Mouse (Mus musculus) spleen, adult 2 months (tissue): ENCODE measurements around the gene Ugt1a1. TPM values are rescaled to one million over a fixed set of nuclear protein-coding genes. Genes with fewer than 3 reads are reported as not detected.

Source experiments
- DNase-seq, 2 experiments: peaks; one replicate each; pipeline versions ENCODE4 v3.0.0 to v3.0.0-alpha.2; 2012 to 2021; ENCODE audit warnings: low spot score in 2 of 2, low read depth in 1 of 2
- H3K27ac ChIP-seq: fragments of 200-500 bp; 2 replicates; pipeline ENCODE4 v1.5.1; 2012; ENCODE audit warnings: low read length, inconsistent platforms; ENCODE audit not compliant: insufficient read depth
- H3K27me3 ChIP-seq: fragments of 200-500 bp; 2 replicates; pipeline ENCODE4 v1.6.1; 2012; ENCODE audit warnings: mild to moderate bottlenecking, moderate library complexity, low read length, inconsistent platforms; ENCODE audit not compliant: control insufficient read depth, insufficient read depth
- H3K36me3 ChIP-seq: fragments of 200-500 bp; 2 replicates; pipeline ENCODE4 v1.6.1; 2012; ENCODE audit warnings: mild to moderate bottlenecking, low read length, inconsistent platforms; ENCODE audit not compliant: control insufficient read depth, insufficient read depth
- H3K4me1 ChIP-seq: fragments of 200-500 bp; 2 replicates; pipeline ENCODE4 v1.6.1; 2011; ENCODE audit warnings: inconsistent platforms; ENCODE audit not compliant: control insufficient read depth, insufficient read depth, insufficient read length
- H3K4me3 ChIP-seq: fragments of 200-500 bp; 2 replicates; pipeline ENCODE4 v1.5.1; 2011; ENCODE audit warnings: mild to moderate bottlenecking, inconsistent platforms; ENCODE audit not compliant: insufficient read depth, insufficient read length; ENCODE audit errors: extremely low read depth
- CTCF ChIP-seq: fragments of 200-500 bp; IDR thresholded peaks from 2 replicates; pipeline ENCODE4 v1.5.1; 2011; ENCODE audit warnings: mild to moderate bottlenecking, inconsistent platforms; ENCODE audit not compliant: insufficient read depth, insufficient read length, insufficient replicate concordance; ENCODE audit errors: extremely low read depth
- POLR2A ChIP-seq: fragments of 200-500 bp; IDR thresholded peaks from 2 replicates; pipeline ENCODE4 v1.6.1; 2011; ENCODE audit warnings: low read depth, low read length, inconsistent platforms
- WGBS: fragments of 180-500 bp; shearing (Covaris S2); methylation state at CpG from one replicate; pipeline ENCODE4 v1.1.7; 2018; 5-methylcytosine and 5-hydroxymethylcytosine counted together
- polyA plus RNA-seq: library from polyadenylated mRNA; depleted of rRNA; stranded (reverse); fragments of >200 nt; gene quantifications from 2 replicates; pipeline ENCODE4 v1.2.3, GENCODE M21; 2012

The Ugt1a1 gene
- polyA plus RNA-seq, 1 experiment: 0.22 TPM

DNA sequence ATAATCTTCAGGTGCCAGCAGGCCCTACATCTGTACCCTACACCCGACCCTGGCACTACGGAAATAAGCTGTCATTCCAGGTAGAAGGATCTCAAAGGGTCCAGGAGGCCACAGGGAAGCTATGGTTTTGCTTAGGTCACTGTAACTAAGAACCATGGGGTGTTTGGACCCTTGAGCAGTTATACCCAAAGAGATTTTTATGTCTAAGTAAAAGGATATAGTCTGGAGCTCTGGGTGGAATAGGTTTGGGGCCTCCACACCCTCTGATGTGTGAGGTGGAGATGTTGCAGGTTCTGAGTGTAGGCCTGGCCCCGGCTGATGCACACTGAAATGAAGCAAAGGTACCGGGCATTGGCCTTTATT, 22.5 kb downstream of the Ugt1a1 start:
- no peak for DNase-seq
- Histone ChIP-seq H3K4me3 (no peak overlapping the region), H3K36me3 (no peaks in the 10 kb centered on the region), H3K27ac (no peak overlapping the region), H3K4me1 (no peaks in the 10 kb centered on the region), H3K27me3 (no peaks in the 10 kb centered on the region)
- 64% methylated on average over 4 of the region's 4 CpGs for WGBS
- no peak for TF ChIP-seq CTCF
- no peak for TF ChIP-seq POLR2A

DNA sequence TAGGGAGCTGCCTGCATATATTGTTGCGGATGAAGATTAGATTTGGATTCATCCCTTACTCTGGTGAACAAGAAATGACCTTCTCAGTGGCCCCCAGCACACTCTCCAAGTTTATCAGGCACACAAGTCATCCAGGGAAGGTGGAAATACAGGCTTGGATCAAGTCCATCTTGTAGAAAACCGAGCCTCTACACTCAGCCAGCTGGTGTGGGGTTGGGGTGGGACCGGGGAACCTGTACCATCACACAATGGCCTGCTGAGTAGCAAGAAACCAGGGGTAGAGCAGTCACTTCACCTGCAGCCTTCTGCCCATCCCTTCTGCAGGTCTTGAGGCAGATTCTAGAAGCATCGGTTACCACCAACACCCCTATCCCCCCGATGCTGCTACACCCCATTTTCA, 22.9 kb downstream of the Ugt1a1 start:
- 43% methylated on average over 5 of the region's 5 CpGs for WGBS
- no peaks in the 10 kb centered on the region for H3K36me3 ChIP-seq
- no peak for DNase-seq
- no peak overlapping the region for H3K4me3 ChIP-seq
- no peak overlapping the region for H3K27ac ChIP-seq
- no peaks in the 10 kb centered on the region for H3K4me1 ChIP-seq
- H3K27me3 ChIP-seq: no peaks in the 10 kb centered on the region
- TF ChIP-seq CTCF: no peak
- TF ChIP-seq POLR2A: no peak

DNA sequence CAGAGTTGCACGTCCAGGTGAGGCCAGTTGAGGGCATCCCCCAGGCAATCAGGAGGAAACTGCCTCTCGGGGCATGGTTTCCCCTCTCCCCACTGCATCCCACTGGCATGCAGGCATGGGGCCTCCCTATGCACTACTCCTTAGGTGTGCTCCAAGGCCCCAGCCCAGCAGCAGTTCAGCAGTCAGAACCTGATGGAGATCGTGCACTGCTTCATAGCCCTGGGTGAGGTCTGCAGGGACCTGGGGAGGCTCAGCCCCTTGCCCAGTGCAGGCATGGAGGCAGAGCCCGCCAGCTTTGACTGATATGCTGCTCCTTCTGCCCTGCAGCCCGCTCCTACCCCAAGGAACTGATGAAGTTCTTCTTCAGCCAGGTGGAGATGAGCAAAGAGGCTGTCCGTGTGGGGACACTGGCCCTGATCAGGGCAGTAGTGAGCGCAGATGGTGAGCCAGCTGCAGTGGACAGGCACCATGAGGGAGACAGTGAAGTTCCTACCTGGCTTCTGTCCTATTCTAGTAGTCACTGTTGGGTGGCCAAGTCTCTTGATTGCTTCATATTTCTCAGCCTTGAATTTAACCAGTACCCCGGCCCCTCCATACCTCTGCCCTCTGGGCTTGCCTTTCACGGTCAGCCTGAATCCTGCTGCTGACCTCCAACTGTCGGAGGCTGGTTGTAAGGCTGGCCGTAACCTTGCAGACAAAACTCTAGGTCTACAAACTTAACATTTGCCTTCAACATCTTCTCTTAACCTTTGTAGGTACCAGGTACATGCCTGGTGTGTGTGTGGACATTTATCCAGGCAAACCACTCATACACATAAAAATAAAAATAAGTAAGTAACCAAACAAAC, 23.5 kb downstream of the Ugt1a1 start:
- Histone ChIP-seq H3K4me3 (no peak overlapping the region), H3K36me3 (no peaks in the 10 kb centered on the region), H3K4me1 (no peaks in the 10 kb centered on the region), H3K27ac (no peak overlapping the region), H3K27me3 (no peaks in the 10 kb centered on the region)
- 66% methylated on average over 11 of the region's 11 CpGs for WGBS
- no peak for DNase-seq
- TF ChIP-seq POLR2A (no peak), CTCF (no peak)

DNA sequence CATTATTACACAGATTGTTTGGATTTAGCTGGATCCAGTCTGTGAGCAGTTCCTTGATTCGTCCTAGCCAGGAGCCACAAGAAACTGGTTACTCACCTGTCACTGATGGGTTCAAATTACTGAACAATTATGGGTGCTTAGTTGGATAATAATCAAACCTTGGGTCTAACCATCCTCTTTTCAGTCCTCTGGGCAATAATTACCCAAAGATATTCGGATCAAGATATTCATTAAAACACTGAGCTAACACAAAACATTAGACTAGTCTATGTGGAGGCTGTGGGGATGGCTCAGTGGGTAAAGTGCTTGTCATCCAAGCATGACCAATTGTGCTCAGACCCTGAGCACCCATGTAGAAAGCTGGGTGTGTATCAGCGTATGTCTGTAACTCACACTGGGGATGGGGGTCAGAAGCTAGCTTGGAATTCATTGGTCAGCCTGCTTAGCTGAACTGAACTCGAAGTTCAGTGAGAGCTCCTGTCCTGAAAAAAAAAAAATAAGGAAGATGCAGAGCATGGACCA, 24.2 kb downstream of the Ugt1a1 start:
- Histone ChIP-seq H3K27ac (no peak overlapping the region), H3K36me3 (no peaks in the 10 kb centered on the region), H3K4me3 (no peak overlapping the region), H3K4me1 (no peaks in the 10 kb centered on the region), H3K27me3 (no peaks in the 10 kb centered on the region)
- 62% methylated on average over 4 of the region's 4 CpGs for WGBS
- no peak for TF ChIP-seq CTCF
- TF ChIP-seq POLR2A: no peak
- DNase-seq: no peak

DNA sequence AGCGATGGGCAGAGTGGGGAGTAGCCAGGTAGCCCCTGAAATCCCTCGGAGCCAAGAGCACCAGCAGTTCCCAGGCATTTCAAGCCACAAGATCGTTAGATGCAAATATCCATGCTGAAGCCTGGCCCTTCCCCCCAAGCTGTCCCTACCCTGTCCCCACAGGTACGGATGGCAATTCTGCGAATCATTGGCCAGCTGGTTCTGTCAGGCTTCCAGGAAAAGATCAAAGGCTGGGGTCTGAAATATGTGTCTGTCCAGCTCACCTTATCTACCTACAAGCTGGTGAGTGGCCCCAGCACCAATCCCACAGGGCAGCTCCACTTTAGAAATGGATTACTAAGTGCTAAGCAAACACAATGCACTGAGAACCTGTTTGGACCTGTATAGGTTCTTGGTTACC, 25.6 kb downstream of the Ugt1a1 start:
- TF ChIP-seq POLR2A: no peak
- TF ChIP-seq CTCF: no peak
- no peak overlapping the region for H3K27ac ChIP-seq
- H3K4me1 ChIP-seq: no peaks in the 10 kb centered on the region
- H3K36me3 ChIP-seq: no peaks in the 10 kb centered on the region
- no peaks in the 10 kb centered on the region for H3K27me3 ChIP-seq
- DNase-seq: no peak
- no peak overlapping the region for H3K4me3 ChIP-seq
- 76% methylated on average over 5 of the region's 5 CpGs for WGBS

DNA sequence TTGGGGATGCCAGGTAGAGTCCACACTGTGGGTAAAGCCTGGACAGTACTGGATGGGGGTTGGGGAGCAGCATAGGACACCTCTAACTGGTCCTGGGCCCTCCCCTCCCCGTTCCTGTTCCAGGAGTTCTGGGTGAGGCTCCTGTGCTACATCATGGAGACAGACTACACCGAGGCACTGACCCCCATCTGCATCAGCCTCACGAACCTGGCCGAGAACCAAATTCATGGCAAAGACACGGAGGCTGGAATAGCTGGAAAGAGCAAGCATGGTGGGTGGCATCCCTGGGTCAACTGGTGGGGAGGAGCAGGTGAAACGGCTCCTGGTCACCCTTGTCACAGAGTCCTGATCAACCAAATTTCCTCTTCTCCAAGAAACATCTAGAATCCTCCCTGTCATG, 27.0 kb downstream of the Ugt1a1 start:
- no peaks in the 10 kb centered on the region for H3K36me3 ChIP-seq
- DNase-seq: no peak
- WGBS: 76% methylated on average over 6 of the region's 6 CpGs
- H3K4me1 ChIP-seq: no peaks in the 10 kb centered on the region
- no peak overlapping the region for H3K27ac ChIP-seq
- H3K27me3 ChIP-seq: no peaks in the 10 kb centered on the region
- TF ChIP-seq POLR2A (no peak), CTCF (no peak)
- H3K4me3 ChIP-seq: no peak overlapping the region

DNA sequence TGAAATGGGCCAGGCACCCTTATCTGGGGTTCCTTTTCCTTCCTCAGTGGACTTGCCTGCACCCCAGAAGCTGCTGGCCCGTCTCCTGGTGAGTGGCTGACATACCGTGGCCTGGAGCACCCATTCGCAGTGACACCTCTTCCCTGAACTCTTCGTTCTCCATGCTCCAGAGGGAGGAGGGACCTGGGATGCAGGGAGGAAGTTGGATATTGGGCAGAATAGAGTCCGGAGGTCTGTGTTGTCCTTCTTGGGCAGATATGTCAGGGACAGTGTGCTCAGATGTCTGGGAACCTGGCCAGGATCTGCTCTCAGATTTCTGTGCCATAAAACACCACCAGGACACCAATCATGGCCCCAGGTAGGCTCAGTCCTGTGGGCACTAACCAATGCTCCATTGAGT, 28.3 kb downstream of the Ugt1a1 start:
- TF ChIP-seq POLR2A (no peak), CTCF (no peak)
- Histone ChIP-seq H3K27me3 (no peaks in the 10 kb centered on the region), H3K27ac (no peak overlapping the region), H3K4me3 (no peak overlapping the region), H3K4me1 (no peaks in the 10 kb centered on the region), H3K36me3 (no peaks in the 10 kb centered on the region)
- 76% methylated on average over 5 of the region's 5 CpGs for WGBS
- no peak for DNase-seq
